Mouse (Mus musculus): Measurements from ENCODE around the gene Nrros. TPM values are rescaled to one million over a fixed set of nuclear protein-coding genes. Genes with fewer than 3 reads are reported as not detected.

The Nrros gene
- polyA plus RNA-seq, 1 experiment: 0.61 TPM

DNA sequence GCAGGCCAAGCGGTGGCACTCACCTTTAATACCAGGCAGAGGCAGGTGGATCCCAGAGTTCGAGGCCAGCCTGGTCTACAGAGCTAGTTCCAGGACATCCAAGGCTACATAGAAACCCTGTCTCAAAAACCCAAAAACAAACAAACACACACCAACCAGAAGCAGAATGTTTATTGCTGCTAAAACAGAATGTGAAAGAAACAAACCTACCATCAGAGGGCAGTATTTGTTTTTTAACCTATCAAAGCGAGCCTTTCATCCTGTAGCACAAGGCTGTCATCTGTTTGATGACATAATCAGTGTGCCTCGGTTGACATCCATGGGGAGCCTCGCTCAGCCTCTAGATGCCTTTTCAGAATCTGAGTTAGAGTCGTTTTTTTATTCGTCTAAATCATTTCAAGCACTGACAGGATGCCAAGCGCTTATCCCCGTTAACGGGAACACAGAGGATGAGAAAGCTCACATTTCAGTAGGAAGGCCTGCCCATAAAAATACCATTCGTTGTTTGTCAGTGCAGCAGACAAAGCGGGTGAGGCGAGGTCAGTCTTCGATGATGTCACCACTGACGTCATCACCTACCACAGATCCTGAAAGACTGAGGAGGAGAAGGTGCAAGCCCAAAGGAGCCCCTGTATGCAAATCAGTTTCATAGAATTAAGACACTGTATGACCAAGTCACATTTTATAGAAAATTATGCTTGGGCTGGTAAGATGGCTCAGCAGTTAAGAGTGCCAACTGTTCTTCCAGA, 54.3 kb downstream of the Nrros start:
- TF ChIP-seq EP300 (IDR thresholded peaks at IDR 0.05; ENCODE audit: insufficient read depth, low read depth, low read length) (no peak), CTCF (IDR thresholded peaks at IDR 0.05; ENCODE audit: low read depth, low read length) (no peak), POLR2A (IDR thresholded peaks at IDR 0.05; ENCODE audit: insufficient read depth, low read length) (no peak)

DNA sequence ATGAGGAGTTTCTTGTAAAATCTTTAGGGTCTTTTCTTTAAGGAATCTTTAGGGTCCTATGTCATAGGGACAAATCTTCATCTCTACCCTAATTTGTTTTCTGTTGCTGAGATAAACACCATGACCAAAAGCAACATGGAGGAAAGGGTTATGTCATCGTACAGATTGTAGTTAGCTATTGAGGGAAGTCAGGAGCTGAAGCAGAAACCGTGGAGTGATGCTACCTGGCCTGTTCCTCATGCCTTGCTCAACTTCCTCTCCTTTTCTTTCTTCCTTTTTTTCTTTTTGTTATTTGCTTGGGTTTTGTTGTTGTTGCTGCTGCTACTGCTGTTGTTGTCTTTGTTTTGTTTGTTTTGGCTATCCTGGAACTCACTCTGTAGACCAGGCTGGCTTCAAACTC, 56.8 kb downstream of the Nrros start:
- 0 out of 2 replicates have a peak, but pooled peaks cover 3% of the 10 kb centered on the region for H3K9me3 ChIP-seq (replicated peaks; ENCODE audit: control insufficient read depth, insufficient read depth, low read length, poor library complexity, severe bottlenecking)
- no peak for TF ChIP-seq CTCF (IDR thresholded peaks at IDR 0.05; ENCODE audit: low read depth, low read length)
- TF ChIP-seq EP300 (IDR thresholded peaks at IDR 0.05; ENCODE audit: insufficient read depth, low read depth, low read length): no peak
- no peak for TF ChIP-seq POLR2A (IDR thresholded peaks at IDR 0.05; ENCODE audit: insufficient read depth, low read length)
- peaks cover 5% of the 10 kb centered on the region; the same call in 1 of the 2 replicates for H3K36me3 ChIP-seq (ENCODE audit: control insufficient read depth, insufficient read depth, low read length, poor library complexity, severe bottlenecking)
- no peaks in the 10 kb centered on the region for H3K27me3 ChIP-seq (ENCODE audit: control insufficient read depth, insufficient read depth, low read length, poor library complexity, severe bottlenecking)
- H3K9ac ChIP-seq (ENCODE audit: low read depth, poor library complexity, severe bottlenecking): no peak overlapping the region
- H3K4me1 ChIP-seq (ENCODE audit: control insufficient read depth, insufficient read depth, low read length): peaks cover 2% of the 10 kb centered on the region
- no peak overlapping the region for H3K4me3 ChIP-seq (ENCODE audit: low read depth, low read length)
- no peak overlapping the region for H3K27ac ChIP-seq (ENCODE audit: insufficient read depth, low read length)

More for the DNA sequence above, 54.3 kb downstream of the Nrros start:
- Histone ChIP-seq H3K36me3 (ENCODE audit: control insufficient read depth, insufficient read depth, low read length, poor library complexity, severe bottlenecking) (peaks cover 5% of the 10 kb centered on the region; the same call in 1 of the 2 replicates), H3K4me3 (ENCODE audit: low read depth, low read length) (no peak overlapping the region), H3K27ac (ENCODE audit: insufficient read depth, low read length) (no peak overlapping the region), H3K9me3 (replicated peaks; ENCODE audit: control insufficient read depth, insufficient read depth, low read length, poor library complexity, severe bottlenecking) (no peaks in the 10 kb centered on the region), H3K4me1 (ENCODE audit: control insufficient read depth, insufficient read depth, low read length) (peaks cover 4% of the 10 kb centered on the region), H3K27me3 (ENCODE audit: control insufficient read depth, insufficient read depth, low read length, poor library complexity, severe bottlenecking) (no peaks in the 10 kb centered on the region), H3K9ac (ENCODE audit: low read depth, poor library complexity, severe bottlenecking) (no peak overlapping the region)

DNA sequence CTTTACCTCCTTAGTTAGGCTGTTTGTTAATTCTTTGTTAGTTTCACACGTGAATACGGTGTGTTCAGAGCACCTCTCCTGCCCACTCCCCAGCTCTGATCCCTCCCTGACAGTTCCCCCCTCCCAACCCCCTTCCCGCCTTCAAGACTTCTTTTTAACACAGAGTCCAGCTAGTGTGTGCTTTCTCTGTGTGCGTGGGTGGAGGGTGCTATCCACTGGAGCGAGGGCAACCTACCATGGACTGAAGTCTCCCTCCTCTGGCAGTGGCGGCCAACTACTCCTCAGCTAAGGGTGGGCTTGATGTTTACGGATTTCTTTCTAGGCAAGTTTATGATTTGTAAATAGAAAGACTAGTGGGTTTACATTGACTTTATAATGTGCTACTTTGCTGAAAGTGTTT, 57.2 kb downstream of the Nrros start:
- Histone ChIP-seq H3K4me3 (ENCODE audit: low read depth, low read length) (no peak overlapping the region), H3K36me3 (ENCODE audit: control insufficient read depth, insufficient read depth, low read length, poor library complexity, severe bottlenecking) (peaks cover 5% of the 10 kb centered on the region; the same call in 1 of the 2 replicates)

DNA sequence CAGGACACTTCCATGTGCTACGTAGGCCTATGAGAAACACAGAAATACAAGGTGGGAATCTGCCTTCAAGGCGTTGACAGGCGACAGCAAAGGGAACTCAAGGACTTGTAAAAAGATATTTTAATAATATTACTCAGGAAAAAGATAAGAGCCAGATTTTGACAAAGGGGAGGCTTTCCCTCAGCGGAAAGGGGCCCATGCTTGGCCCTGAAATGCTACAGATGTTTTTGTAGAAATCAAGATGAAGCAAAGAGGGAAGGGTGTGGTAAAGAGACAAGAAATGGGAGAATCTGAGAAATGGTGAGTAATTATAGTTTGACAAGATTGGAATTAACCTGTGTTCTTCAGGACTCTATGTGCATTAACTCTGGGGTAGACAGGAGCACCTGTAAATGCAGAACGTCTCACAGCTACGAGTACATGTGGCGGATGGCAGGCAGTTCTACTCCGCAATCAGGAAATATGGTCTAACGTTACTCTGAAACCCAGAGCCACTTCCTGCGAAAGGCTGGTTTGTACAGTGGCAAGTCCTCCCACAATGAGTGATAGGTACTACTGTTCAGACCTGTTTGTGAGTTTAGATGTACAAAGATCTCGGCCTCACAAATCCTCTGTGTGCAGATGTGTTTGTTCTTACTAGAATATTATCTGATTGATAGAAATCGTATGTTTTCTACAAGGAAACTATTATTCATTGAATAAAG, 57.9 kb downstream of the Nrros start:
- H3K9ac ChIP-seq (ENCODE audit: low read depth, poor library complexity, severe bottlenecking): no peak overlapping the region
- H3K9me3 ChIP-seq (replicated peaks; ENCODE audit: control insufficient read depth, insufficient read depth, low read length, poor library complexity, severe bottlenecking): 0 out of 2 replicates have a peak, but pooled peaks cover 3% of the 10 kb centered on the region
- peaks cover under 1% of the 10 kb centered on the region for H3K4me1 ChIP-seq (ENCODE audit: control insufficient read depth, insufficient read depth, low read length)
- TF ChIP-seq EP300 (IDR thresholded peaks at IDR 0.05; ENCODE audit: insufficient read depth, low read depth, low read length): no peak
- TF ChIP-seq POLR2A (IDR thresholded peaks at IDR 0.05; ENCODE audit: insufficient read depth, low read length): no peak
- no peak for TF ChIP-seq CTCF (IDR thresholded peaks at IDR 0.05; ENCODE audit: low read depth, low read length)
- no peak overlapping the region for H3K27ac ChIP-seq (ENCODE audit: insufficient read depth, low read length)
- no peak overlapping the region for H3K4me3 ChIP-seq (ENCODE audit: low read depth, low read length)
- H3K36me3 ChIP-seq (ENCODE audit: control insufficient read depth, insufficient read depth, low read length, poor library complexity, severe bottlenecking): peaks cover 5% of the 10 kb centered on the region; the same call in 1 of the 2 replicates
- H3K27me3 ChIP-seq (ENCODE audit: control insufficient read depth, insufficient read depth, low read length, poor library complexity, severe bottlenecking): no peaks in the 10 kb centered on the region

More for the DNA sequence above, 57.2 kb downstream of the Nrros start:
- no peak overlapping the region for H3K27ac ChIP-seq (ENCODE audit: insufficient read depth, low read length)
- 0 out of 2 replicates have a peak, but pooled peaks cover 3% of the 10 kb centered on the region for H3K9me3 ChIP-seq (replicated peaks; ENCODE audit: control insufficient read depth, insufficient read depth, low read length, poor library complexity, severe bottlenecking)
- TF ChIP-seq EP300 (IDR thresholded peaks at IDR 0.05; ENCODE audit: insufficient read depth, low read depth, low read length) (no peak), POLR2A (IDR thresholded peaks at IDR 0.05; ENCODE audit: insufficient read depth, low read length) (no peak), CTCF (IDR thresholded peaks at IDR 0.05; ENCODE audit: low read depth, low read length) (peak; percentile 56)
- H3K27me3 ChIP-seq (ENCODE audit: control insufficient read depth, insufficient read depth, low read length, poor library complexity, severe bottlenecking): no peaks in the 10 kb centered on the region
- peaks cover 2% of the 10 kb centered on the region for H3K4me1 ChIP-seq (ENCODE audit: control insufficient read depth, insufficient read depth, low read length)
- H3K9ac ChIP-seq (ENCODE audit: low read depth, poor library complexity, severe bottlenecking): no peak overlapping the region

DNA sequence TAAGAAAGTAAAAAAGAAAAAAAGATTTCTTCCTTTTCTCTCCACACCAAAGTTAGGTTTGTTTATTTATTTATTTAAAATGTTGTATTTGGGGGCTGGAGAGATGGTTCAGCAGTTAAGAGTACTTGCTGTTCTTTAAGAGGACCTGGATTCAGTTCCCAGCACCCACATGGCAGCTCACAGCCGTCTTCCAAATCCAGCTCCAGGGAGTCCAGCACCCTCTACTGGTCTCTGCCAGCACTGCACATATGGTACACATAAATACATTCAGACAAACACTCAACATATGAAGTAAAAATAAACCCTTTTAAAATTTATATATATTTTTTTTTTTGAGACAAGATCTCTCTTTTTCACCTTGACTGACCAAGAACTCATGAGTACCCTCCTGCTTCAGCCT, 59.7 kb downstream of the Nrros start:
- peaks cover 5% of the 10 kb centered on the region; the same call in 1 of the 2 replicates for H3K36me3 ChIP-seq (ENCODE audit: control insufficient read depth, insufficient read depth, low read length, poor library complexity, severe bottlenecking)
- H3K27ac ChIP-seq (ENCODE audit: insufficient read depth, low read length): no peak overlapping the region
- no peak overlapping the region for H3K9ac ChIP-seq (ENCODE audit: low read depth, poor library complexity, severe bottlenecking)
- no peak overlapping the region for H3K4me3 ChIP-seq (ENCODE audit: low read depth, low read length)
- H3K4me1 ChIP-seq (ENCODE audit: control insufficient read depth, insufficient read depth, low read length): no peaks in the 10 kb centered on the region
- TF ChIP-seq POLR2A (IDR thresholded peaks at IDR 0.05; ENCODE audit: insufficient read depth, low read length) (no peak), EP300 (IDR thresholded peaks at IDR 0.05; ENCODE audit: insufficient read depth, low read depth, low read length) (no peak), CTCF (IDR thresholded peaks at IDR 0.05; ENCODE audit: low read depth, low read length) (peak; percentile 46)
- 0 out of 2 replicates have a peak, but pooled peaks cover 3% of the 10 kb centered on the region for H3K9me3 ChIP-seq (replicated peaks; ENCODE audit: control insufficient read depth, insufficient read depth, low read length, poor library complexity, severe bottlenecking)
- H3K27me3 ChIP-seq (ENCODE audit: control insufficient read depth, insufficient read depth, low read length, poor library complexity, severe bottlenecking): no peaks in the 10 kb centered on the region
